Mouse (Mus musculus) lung, adult 2 months (tissue): ENCODE measurements around the gene Camk1d.

Experiments
- CTCF ChIP-seq: fragments of 200-500 bp; IDR thresholded peaks from 2 replicates; pipeline ENCODE4 v1.5.1; 2011; ENCODE audit warnings: mild to moderate bottlenecking, low read length, control low read depth; ENCODE audit not compliant: insufficient read depth
- POLR2A ChIP-seq: fragments of 200-500 bp; IDR thresholded peaks from 2 replicates; pipeline ENCODE4 v1.6.1; 2011; ENCODE audit warnings: low read depth, mild to moderate bottlenecking, control low read depth, low read length, borderline replicate concordance; ENCODE audit errors: extremely low read depth

GRCm38 (mm10) chr2:5363836-5364235 is 350.5 kb downstream of the Camk1d start:
- TF ChIP-seq CTCF (no peak), POLR2A (no peak)
